Mouse (Mus musculus): Measurements from ENCODE around the gene Med13. TPM values are rescaled to one million over a fixed set of nuclear protein-coding genes. Genes with fewer than 3 reads are reported as not detected.

Gene Med13
- total RNA-seq (2014; rRNA removed), result 55.0 and 59.7 TPM in 2 replicates
- polyA plus RNA-seq (2015; fragmentation: Nextera tagmentation; extraction: Ambion mirVana), result 5.3 and 5.6 TPM in 2 replicates

DNA sequence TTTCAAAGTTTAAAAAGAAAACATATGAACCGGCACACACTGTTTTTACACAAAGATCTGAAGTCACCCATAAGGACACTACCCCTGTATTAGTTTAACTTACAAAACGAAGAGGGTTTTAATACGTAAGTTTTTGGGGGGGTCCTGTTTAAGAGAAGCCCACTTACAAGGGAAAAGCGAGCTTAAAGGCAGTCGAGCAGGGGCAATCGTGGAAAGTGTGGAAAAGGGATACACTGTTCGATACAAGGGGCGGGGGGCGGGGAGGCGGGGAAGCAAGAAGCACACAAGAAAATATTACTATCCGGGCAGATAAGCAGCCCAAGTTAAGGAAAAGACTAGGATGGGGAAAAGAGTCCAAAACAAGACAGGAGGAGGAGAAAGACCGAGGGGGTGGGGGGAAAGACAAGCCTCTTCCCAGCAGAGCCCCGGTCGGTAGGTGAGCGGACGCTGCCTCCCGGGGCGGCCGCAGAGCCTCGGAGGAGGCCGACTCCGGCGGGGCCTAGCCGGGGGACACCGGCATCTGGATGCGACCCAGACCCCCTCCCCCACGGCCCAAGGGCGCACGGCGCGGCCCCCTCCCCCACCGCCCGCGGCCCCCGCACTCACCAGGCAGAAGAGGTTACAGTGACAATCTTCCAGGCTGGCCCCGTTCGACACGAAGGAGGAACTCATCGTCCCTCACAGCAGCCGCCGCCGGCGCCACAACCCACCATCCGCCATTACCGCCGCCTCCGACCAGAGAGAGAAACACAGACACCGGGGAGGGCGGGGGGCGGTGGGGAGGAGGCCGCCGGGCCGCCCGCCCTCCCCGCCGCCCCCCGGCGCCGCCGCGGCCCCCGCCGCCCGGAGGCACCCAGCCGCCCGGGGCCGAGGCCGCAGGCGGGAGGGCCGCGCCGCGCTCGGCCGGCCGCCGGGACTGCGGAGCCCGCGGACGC lies at the start of gene Med13:
Med13 (minus strand) TSS at position 749 of the 935 bp plus-strand sequence.
- ATAC-seq, result peak; percentile 65
- no peak for TF ChIP-seq CTCF (IDR thresholded peaks at IDR 0.05; ENCODE audit: low read depth)
- under 1% methylated on average over 67 of the region's 81 CpGs for WGBS

GRCm38 (mm10) chr11:86404590-86404989 lies 47.2 kb upstream of the Med13 start:
- H3K4me1 ChIP-seq (ENCODE audit: insufficient read depth, low read length), result no peaks in the 10 kb centered on the region
- DNase-seq (ENCODE audit: low spot score) (no peak), ATAC-seq (no peak)
- 78% methylated on average over 4 of the region's 4 CpGs for WGBS
- no peak for TF ChIP-seq CTCF (IDR thresholded peaks at IDR 0.05; ENCODE audit: low read depth)
- H3K4me2 ChIP-seq (ENCODE audit: low read depth, low read length), result no peak overlapping the region
- no peaks in the 10 kb centered on the region for H3K27me3 ChIP-seq (ENCODE audit: insufficient read depth, low read length)
- no peak overlapping the region for H3K27ac ChIP-seq
- no peak overlapping the region for H3K9ac ChIP-seq (replicated peaks; ENCODE audit: low read length)
- no peaks in the 10 kb centered on the region for H3K36me3 ChIP-seq (ENCODE audit: insufficient read depth, low read length)
- 0 out of 2 replicates have a peak, but pooled peaks cover 2% of the 10 kb centered on the region for H3K9me3 ChIP-seq (ENCODE audit: low read length)
- no peak overlapping the region for H3K4me3 ChIP-seq (ENCODE audit: low read length)

More for the DNA sequence above, at the start of gene Med13:
- peak within 1 kb of the TSS; percentile 99 for H3K27ac ChIP-seq
- no peaks in the 10 kb centered on the region for H3K9me3 ChIP-seq (ENCODE audit: low read length)
- DNase-seq (ENCODE audit: low spot score), result peak; percentile 65
- H3K36me3 ChIP-seq (ENCODE audit: insufficient read depth, low read length), result no peaks in the 10 kb centered on the region
- peak within 1 kb of the TSS; percentile 99 for H3K4me3 ChIP-seq (ENCODE audit: low read length)
- H3K4me2 ChIP-seq (ENCODE audit: low read depth, low read length), result peak within 1 kb of the TSS; percentile 85
- peak within 1 kb of the TSS; percentile 96 for H3K9ac ChIP-seq (replicated peaks; ENCODE audit: low read length)
- no peaks in the 10 kb centered on the region for H3K27me3 ChIP-seq (ENCODE audit: insufficient read depth, low read length)
- H3K4me1 ChIP-seq (ENCODE audit: insufficient read depth, low read length), result peaks cover 12% of the 10 kb centered on the region; the same call in 1 of the 2 replicates

- 82% methylated on average over 2 of the region's 2 CpGs for WGBS
- H3K27ac ChIP-seq, result no peak overlapping the region
These were observed 46.4 kb upstream of the Med13 start for GRCm38 (mm10) chr11:86403845-86404244.

DNA sequence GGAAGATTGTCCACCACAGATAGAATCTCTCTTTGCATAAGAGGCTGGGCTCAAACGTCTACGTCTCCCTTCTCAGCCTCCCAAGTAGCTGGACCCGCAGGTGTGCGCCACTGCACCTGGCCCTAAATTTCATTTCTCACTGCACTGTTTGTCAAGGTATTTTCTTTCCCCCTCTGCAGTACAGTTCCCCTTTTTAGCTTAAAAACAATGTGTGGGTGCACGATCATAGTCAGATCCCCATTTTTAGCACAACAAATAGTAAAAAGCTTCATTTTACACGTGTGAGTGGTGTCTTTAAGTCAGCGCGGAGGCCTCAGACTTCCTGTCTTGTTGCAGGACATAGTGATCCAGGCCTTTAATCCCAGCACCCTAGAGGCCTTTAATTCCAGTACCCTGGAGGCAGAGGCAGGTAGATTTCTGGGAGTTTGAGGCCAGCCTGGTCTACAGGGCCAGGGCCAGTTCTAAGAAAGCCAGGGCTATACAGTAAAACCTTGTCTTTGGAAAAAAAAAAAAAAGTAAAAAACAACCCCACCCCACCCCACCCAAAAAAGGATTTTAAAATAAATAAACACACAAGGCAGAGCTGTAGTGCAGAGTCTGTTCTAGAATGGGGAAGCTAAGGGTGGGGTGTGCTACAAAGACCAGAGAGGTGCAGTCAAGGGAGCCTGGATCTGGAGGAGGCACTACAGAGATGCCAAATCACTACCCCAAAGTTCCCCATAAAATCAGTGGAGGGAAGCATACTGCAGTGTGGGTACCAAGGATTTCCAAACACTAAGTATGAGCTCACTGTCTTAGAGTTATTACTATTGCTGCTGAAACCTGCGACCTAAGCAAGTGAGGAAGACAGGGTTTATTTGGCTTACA lies 42.1 kb upstream of the Med13 start:
- DNase-seq (ENCODE audit: low spot score) (no peak), ATAC-seq (no peak)
- Histone ChIP-seq H3K4me1 (ENCODE audit: insufficient read depth, low read length) (0 out of 2 replicates have a peak, but pooled peaks cover 5% of the 10 kb centered on the region), H3K4me2 (ENCODE audit: low read depth, low read length) (no peak overlapping the region), H3K27me3 (ENCODE audit: insufficient read depth, low read length) (no peaks in the 10 kb centered on the region), H3K9ac (replicated peaks; ENCODE audit: low read length) (no peak overlapping the region), H3K9me3 (ENCODE audit: low read length) (no peaks in the 10 kb centered on the region), H3K4me3 (ENCODE audit: low read length) (no peak overlapping the region), H3K27ac (no peak overlapping the region), H3K36me3 (ENCODE audit: insufficient read depth, low read length) (no peaks in the 10 kb centered on the region)
- 91% methylated on average over 9 of the region's 9 CpGs for WGBS
- TF ChIP-seq CTCF (IDR thresholded peaks at IDR 0.05; ENCODE audit: low read depth), result no peak

More at GRCm38 (mm10) chr11:86403845-86404244, 46.4 kb upstream of the Med13 start:
- no peak for TF ChIP-seq CTCF (IDR thresholded peaks at IDR 0.05; ENCODE audit: low read depth)
- H3K4me3 ChIP-seq (ENCODE audit: low read length), result no peak overlapping the region
- 0 out of 2 replicates have a peak, but pooled peaks cover 2% of the 10 kb centered on the region for H3K9me3 ChIP-seq (ENCODE audit: low read length)
- no peaks in the 10 kb centered on the region for H3K27me3 ChIP-seq (ENCODE audit: insufficient read depth, low read length)
- no peak overlapping the region for H3K4me2 ChIP-seq (ENCODE audit: low read depth, low read length)
- no peaks in the 10 kb centered on the region for H3K36me3 ChIP-seq (ENCODE audit: insufficient read depth, low read length)
- no peak for ATAC-seq
- no peaks in the 10 kb centered on the region for H3K4me1 ChIP-seq (ENCODE audit: insufficient read depth, low read length)
- no peak overlapping the region for H3K9ac ChIP-seq (replicated peaks; ENCODE audit: low read length)
- no peak for DNase-seq (ENCODE audit: low spot score)

DNA sequence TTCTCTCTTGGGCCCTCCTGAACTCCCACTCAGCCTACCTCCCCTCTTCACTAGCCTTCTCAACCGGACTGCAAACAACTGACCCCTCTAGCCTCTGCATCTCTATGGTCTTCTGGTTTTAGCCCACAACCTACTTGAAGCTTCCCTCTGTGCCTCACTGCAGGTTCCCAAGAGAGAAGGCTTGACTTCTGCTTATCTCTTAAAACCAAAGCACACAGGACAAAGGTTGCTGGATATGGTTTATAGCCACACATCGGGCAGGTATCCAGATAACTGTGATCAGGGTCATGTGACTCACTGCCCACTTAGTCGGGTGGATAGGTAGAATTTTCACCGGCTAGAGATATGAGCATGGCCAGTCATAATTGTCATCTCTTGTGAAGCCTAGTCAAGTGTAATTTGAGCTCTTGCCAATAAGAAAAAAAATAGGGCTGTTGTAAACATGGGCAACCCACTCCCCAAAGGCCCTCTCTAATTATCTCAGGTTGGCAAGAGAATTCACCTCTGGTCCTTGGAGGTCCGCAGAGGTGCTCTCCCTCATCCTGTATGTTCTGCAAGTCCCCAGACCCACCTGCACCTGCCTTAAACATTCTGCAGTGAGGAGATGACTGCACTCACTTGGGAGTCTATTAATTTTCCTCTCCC lies 39.7 kb upstream of the Med13 start:
- Histone ChIP-seq H3K9me3 (ENCODE audit: low read length) (no peaks in the 10 kb centered on the region), H3K4me2 (ENCODE audit: low read depth, low read length) (no peak overlapping the region), H3K27ac (no peak overlapping the region), H3K36me3 (ENCODE audit: insufficient read depth, low read length) (no peaks in the 10 kb centered on the region), H3K4me3 (ENCODE audit: low read length) (no peak overlapping the region), H3K9ac (replicated peaks; ENCODE audit: low read length) (no peak overlapping the region), H3K4me1 (ENCODE audit: insufficient read depth, low read length) (0 out of 2 replicates have a peak, but pooled peaks cover 5% of the 10 kb centered on the region), H3K27me3 (ENCODE audit: insufficient read depth, low read length) (no peaks in the 10 kb centered on the region)
- WGBS, result 81% methylated on average over 5 of the region's 5 CpGs
- no peak for ATAC-seq
- TF ChIP-seq CTCF (IDR thresholded peaks at IDR 0.05; ENCODE audit: low read depth), result no peak
- DNase-seq (ENCODE audit: low spot score), result no peak

DNA sequence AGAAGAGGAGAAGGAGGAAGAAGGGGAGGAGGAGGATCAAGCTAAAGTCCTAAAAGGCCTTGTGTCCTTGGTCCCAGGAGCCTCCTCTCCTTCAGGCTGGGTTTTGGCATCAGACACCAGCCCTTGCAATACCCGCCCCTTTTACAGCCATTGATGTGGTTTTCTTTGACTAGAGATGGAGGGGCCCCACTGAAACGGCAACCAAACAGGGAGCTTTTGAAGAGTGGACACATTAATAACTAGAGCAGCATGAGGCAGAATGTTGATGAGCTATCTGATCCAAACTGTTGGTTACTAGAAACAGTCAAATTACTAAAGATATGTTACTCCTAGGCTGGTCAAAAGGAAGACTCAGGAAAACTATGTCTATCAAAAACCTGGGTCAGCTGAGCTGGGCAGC lies 39.1 kb upstream of the Med13 start:
- H3K27ac ChIP-seq, result no peak overlapping the region
- DNase-seq (ENCODE audit: low spot score), result no peak
- no peak overlapping the region for H3K9ac ChIP-seq (replicated peaks; ENCODE audit: low read length)
- H3K9me3 ChIP-seq (ENCODE audit: low read length), result no peaks in the 10 kb centered on the region
- no peaks in the 10 kb centered on the region for H3K27me3 ChIP-seq (ENCODE audit: insufficient read depth, low read length)
- 24% methylated on average over 2 of the region's 2 CpGs for WGBS
- TF ChIP-seq CTCF (IDR thresholded peaks at IDR 0.05; ENCODE audit: low read depth), result no peak
- 0 out of 2 replicates have a peak, but pooled peaks cover 5% of the 10 kb centered on the region for H3K4me1 ChIP-seq (ENCODE audit: insufficient read depth, low read length)
- H3K4me3 ChIP-seq (ENCODE audit: low read length), result no peak overlapping the region
- no peak for ATAC-seq
- H3K4me2 ChIP-seq (ENCODE audit: low read depth, low read length), result no peak overlapping the region
- no peaks in the 10 kb centered on the region for H3K36me3 ChIP-seq (ENCODE audit: insufficient read depth, low read length)
